Mouse (Mus musculus) small intestine, adult 2 months (tissue): ENCODE results near the gene Znfx1.

ENCODE experiments used
- CTCF ChIP-seq: fragments of 200-500 bp; IDR thresholded peaks from 2 replicates; pipeline ENCODE4 v1.5.1; 2012; ENCODE audit warnings: low read depth, mild to moderate bottlenecking, control low read depth, inconsistent platforms, low read length, moderate library complexity, mixed read lengths; ENCODE audit not compliant: insufficient replicate concordance, insufficient read length; ENCODE audit errors: extremely low read depth
- POLR2A ChIP-seq: fragments of 200-500 bp; IDR thresholded peaks from 2 replicates; pipeline ENCODE4 v1.6.1; 2012; ENCODE audit warnings: low read depth, mild to moderate bottlenecking, control low read depth, inconsistent platforms, low read length, moderate library complexity

GRCm38 (mm10) chr2:167014702-167015381 lies 48.0 kb downstream of the Znfx1 start, which contains the start of gene Ddx27:
- TF ChIP-seq POLR2A (peak; percentile 52; the same call in 1 of the 2 replicates), CTCF (0 out of 2 replicates have a peak, but pooled peaks have one; percentile 3)
